Mouse (Mus musculus): ENCODE measurements around the gene Gm28539.

GRCm38 (mm10) chr16:18876442-18877308, 40.3 kb downstream of the Gm28539 start, which contains the start of the genes Mrpl40 and Hira:
- TF ChIP-seq CTCF (IDR thresholded peaks at IDR 0.05; ENCODE audit: low read depth, low read length), result no peak
- no peak for TF ChIP-seq POLR2AphosphoS5 (IDR thresholded peaks at IDR 0.05; ENCODE audit: insufficient replicate concordance, low read depth, low read length)
- no peak for TF ChIP-seq GATA1 (IDR thresholded peaks at IDR 0.05; ENCODE audit: borderline replicate concordance, low read length)

Measured in G1E (cell line).